Mouse (Mus musculus): Measurements from ENCODE around the gene Spcs3. TPM values are rescaled to one million over a fixed set of nuclear protein-coding genes. Genes with fewer than 3 reads are reported as not detected.

The Spcs3 gene
- 80.8 and 84.6 TPM in 2 replicates for polyA plus RNA-seq (2014; fragmentation: Nextera tagmentation; extraction: Ambion mirVana)

GRCm38 (mm10) chr8:54529382-54530296 is at the start of gene Spcs3, which contains the start of gene Asb5:
TSS of gene Spcs3 (minus strand) at chr8:54529998.
TSS of gene Asb5 (plus strand) at chr8:54529580.
- WGBS, result under 1% methylated on average over 69 of the region's 89 CpGs
- Histone ChIP-seq H3K9me3 (ENCODE audit: control insufficient read depth, low read length) (no peaks in the 10 kb centered on the region), H3K27ac (ENCODE audit: low read depth, low read length) (peak within 1 kb of the TSS; percentile 69; the same call in 1 of the 2 replicates)

GRCm38 (mm10) chr8:54570618-54571609 is 41.1 kb upstream of the Spcs3 start:
- H3K27me3 ChIP-seq (ENCODE audit: control insufficient read depth, insufficient read depth, low read length), result no peaks in the 10 kb centered on the region
- WGBS, result 83% methylated on average over 15 of the region's 15 CpGs

More at GRCm38 (mm10) chr8:54529382-54530296, at the start of gene Spcs3, which contains the start of gene Asb5:
- Histone ChIP-seq H3K36me3 (ENCODE audit: control insufficient read depth, insufficient read depth, low read length) (no peaks in the 10 kb centered on the region), H3K4me2 (ENCODE audit: low read depth) (peak within 1 kb of the TSS; percentile 73), H3K27me3 (ENCODE audit: control insufficient read depth, insufficient read depth, low read length) (no peaks in the 10 kb centered on the region), H3K4me3 (ENCODE audit: low read depth, low read length) (peak within 1 kb of the TSS; percentile 96), H3K9ac (ENCODE audit: low read length) (peak within 1 kb of the TSS; percentile 89), H3K4me1 (ENCODE audit: control insufficient read depth, insufficient read depth, low read length) (0 out of 2 replicates have a peak, but pooled peaks cover 2% of the 10 kb centered on the region)
- DNase-seq (ENCODE audit: low spot score) (peak; percentile 98), ATAC-seq (ENCODE audit: insufficient read depth, low FRiP score, low TSS enrichment) (peak; percentile 94)

GRCm38 (mm10) chr8:54567168-54567567 is 37.4 kb upstream of the Spcs3 start:
- no peak overlapping the region for H3K4me2 ChIP-seq (ENCODE audit: low read depth)
- no peaks in the 10 kb centered on the region for H3K4me1 ChIP-seq (ENCODE audit: control insufficient read depth, insufficient read depth, low read length)
- no peak overlapping the region for H3K27ac ChIP-seq (ENCODE audit: low read depth, low read length)
- no peaks in the 10 kb centered on the region for H3K9me3 ChIP-seq (ENCODE audit: control insufficient read depth, low read length)
- WGBS, result 83% methylated on average over 2 of the region's 2 CpGs
- no peaks in the 10 kb centered on the region for H3K27me3 ChIP-seq (ENCODE audit: control insufficient read depth, insufficient read depth, low read length)
- H3K36me3 ChIP-seq (ENCODE audit: control insufficient read depth, insufficient read depth, low read length), result no peaks in the 10 kb centered on the region
- H3K9ac ChIP-seq (ENCODE audit: low read length), result no peak overlapping the region
- ATAC-seq (ENCODE audit: insufficient read depth, low FRiP score, low TSS enrichment) (no peak), DNase-seq (ENCODE audit: low spot score) (no peak)
- no peak overlapping the region for H3K4me3 ChIP-seq (ENCODE audit: low read depth, low read length)

More at GRCm38 (mm10) chr8:54570618-54571609, 41.1 kb upstream of the Spcs3 start:
- Histone ChIP-seq H3K9me3 (ENCODE audit: control insufficient read depth, low read length) (no peaks in the 10 kb centered on the region), H3K4me1 (ENCODE audit: control insufficient read depth, insufficient read depth, low read length) (no peaks in the 10 kb centered on the region), H3K36me3 (ENCODE audit: control insufficient read depth, insufficient read depth, low read length) (no peaks in the 10 kb centered on the region), H3K4me2 (ENCODE audit: low read depth) (no peak overlapping the region), H3K27ac (ENCODE audit: low read depth, low read length) (no peak overlapping the region), H3K4me3 (ENCODE audit: low read depth, low read length) (no peak overlapping the region), H3K9ac (ENCODE audit: low read length) (no peak overlapping the region)
- ATAC-seq (ENCODE audit: insufficient read depth, low FRiP score, low TSS enrichment) (no peak), DNase-seq (ENCODE audit: low spot score) (no peak)

GRCm38 (mm10) chr8:54565603-54566260 is 35.9 kb upstream of the Spcs3 start:
- ATAC-seq (ENCODE audit: insufficient read depth, low FRiP score, low TSS enrichment) (no peak), DNase-seq (ENCODE audit: low spot score) (no peak)
- Histone ChIP-seq H3K27ac (ENCODE audit: low read depth, low read length) (no peak overlapping the region), H3K4me3 (ENCODE audit: low read depth, low read length) (no peak overlapping the region), H3K4me1 (ENCODE audit: control insufficient read depth, insufficient read depth, low read length) (no peaks in the 10 kb centered on the region), H3K4me2 (ENCODE audit: low read depth) (no peak overlapping the region), H3K9ac (ENCODE audit: low read length) (no peak overlapping the region), H3K27me3 (ENCODE audit: control insufficient read depth, insufficient read depth, low read length) (no peaks in the 10 kb centered on the region), H3K36me3 (ENCODE audit: control insufficient read depth, insufficient read depth, low read length) (no peaks in the 10 kb centered on the region), H3K9me3 (ENCODE audit: control insufficient read depth, low read length) (no peaks in the 10 kb centered on the region)
- 89% methylated on average over 7 of the region's 7 CpGs for WGBS

- H3K4me3 ChIP-seq (ENCODE audit: low read depth, low read length), result no peak overlapping the region
- no peaks in the 10 kb centered on the region for H3K4me1 ChIP-seq (ENCODE audit: control insufficient read depth, insufficient read depth, low read length)
- no peak for ATAC-seq (ENCODE audit: insufficient read depth, low FRiP score, low TSS enrichment)
- no peaks in the 10 kb centered on the region for H3K27me3 ChIP-seq (ENCODE audit: control insufficient read depth, insufficient read depth, low read length)
- H3K4me2 ChIP-seq (ENCODE audit: low read depth), result no peak overlapping the region
- no peak overlapping the region for H3K9ac ChIP-seq (ENCODE audit: low read length)
- no peaks in the 10 kb centered on the region for H3K9me3 ChIP-seq (ENCODE audit: control insufficient read depth, low read length)
- DNase-seq (ENCODE audit: low spot score), result no peak
- H3K27ac ChIP-seq (ENCODE audit: low read depth, low read length), result no peak overlapping the region
- H3K36me3 ChIP-seq (ENCODE audit: control insufficient read depth, insufficient read depth, low read length), result no peaks in the 10 kb centered on the region
- WGBS, result 84% methylated on average over 1 of the region's 1 CpGs
Observed at GRCm38 (mm10) chr8:54565181-54565580, 35.4 kb upstream of the Spcs3 start.

GRCm38 (mm10) chr8:54562137-54562536 is 32.3 kb upstream of the Spcs3 start:
- 81% methylated on average over 4 of the region's 4 CpGs for WGBS
- ATAC-seq (ENCODE audit: insufficient read depth, low FRiP score, low TSS enrichment) (no peak), DNase-seq (ENCODE audit: low spot score) (no peak)
- H3K4me1 ChIP-seq (ENCODE audit: control insufficient read depth, insufficient read depth, low read length), result no peaks in the 10 kb centered on the region
- no peak overlapping the region for H3K4me3 ChIP-seq (ENCODE audit: low read depth, low read length)
- H3K36me3 ChIP-seq (ENCODE audit: control insufficient read depth, insufficient read depth, low read length), result no peaks in the 10 kb centered on the region
- H3K9me3 ChIP-seq (ENCODE audit: control insufficient read depth, low read length), result no peaks in the 10 kb centered on the region
- H3K27ac ChIP-seq (ENCODE audit: low read depth, low read length), result no peak overlapping the region
- H3K9ac ChIP-seq (ENCODE audit: low read length), result no peak overlapping the region
- H3K4me2 ChIP-seq (ENCODE audit: low read depth), result no peak overlapping the region
- H3K27me3 ChIP-seq (ENCODE audit: control insufficient read depth, insufficient read depth, low read length), result no peaks in the 10 kb centered on the region

GRCm38 (mm10) chr8:54554921-54555320 is 25.1 kb upstream of the Spcs3 start:
- no peaks in the 10 kb centered on the region for H3K4me1 ChIP-seq (ENCODE audit: control insufficient read depth, insufficient read depth, low read length)
- H3K9me3 ChIP-seq (ENCODE audit: control insufficient read depth, low read length), result no peaks in the 10 kb centered on the region
- H3K36me3 ChIP-seq (ENCODE audit: control insufficient read depth, insufficient read depth, low read length), result no peaks in the 10 kb centered on the region
- no peak overlapping the region for H3K4me3 ChIP-seq (ENCODE audit: low read depth, low read length)
- no peaks in the 10 kb centered on the region for H3K27me3 ChIP-seq (ENCODE audit: control insufficient read depth, insufficient read depth, low read length)
- 80% methylated on average over 2 of the region's 2 CpGs for WGBS
- DNase-seq (ENCODE audit: low spot score) (no peak), ATAC-seq (ENCODE audit: insufficient read depth, low FRiP score, low TSS enrichment) (no peak)
- no peak overlapping the region for H3K4me2 ChIP-seq (ENCODE audit: low read depth)
- no peak overlapping the region for H3K27ac ChIP-seq (ENCODE audit: low read depth, low read length)
- no peak overlapping the region for H3K9ac ChIP-seq (ENCODE audit: low read length)

GRCm38 (mm10) chr8:54550026-54550574 is 20.3 kb upstream of the Spcs3 start:
- 95% methylated on average over 12 of the region's 12 CpGs for WGBS
- no peaks in the 10 kb centered on the region for H3K27me3 ChIP-seq (ENCODE audit: control insufficient read depth, insufficient read depth, low read length)
- H3K9me3 ChIP-seq (ENCODE audit: control insufficient read depth, low read length), result no peaks in the 10 kb centered on the region
- no peak overlapping the region for H3K9ac ChIP-seq (ENCODE audit: low read length)
- H3K27ac ChIP-seq (ENCODE audit: low read depth, low read length), result no peak overlapping the region
- no peak for DNase-seq (ENCODE audit: low spot score)
- ATAC-seq (ENCODE audit: insufficient read depth, low FRiP score, low TSS enrichment), result no peak
- no peak overlapping the region for H3K4me3 ChIP-seq (ENCODE audit: low read depth, low read length)
- no peaks in the 10 kb centered on the region for H3K36me3 ChIP-seq (ENCODE audit: control insufficient read depth, insufficient read depth, low read length)
- H3K4me1 ChIP-seq (ENCODE audit: control insufficient read depth, insufficient read depth, low read length), result no peaks in the 10 kb centered on the region
- no peak overlapping the region for H3K4me2 ChIP-seq (ENCODE audit: low read depth)

Data from neural tube, embryonic 11.5 days (tissue).